Mouse (Mus musculus) layer of hippocampus, postnatal 14 days (tissue): Measurements from ENCODE around the gene Ino80. TPM values are rescaled to one million over a fixed set of nuclear protein-coding genes. Genes with fewer than 3 reads are reported as not detected.
A peak's percentile ranks its signal among the peaks of the same experiment; 100 is the strongest.
"Not testable (repeated sequence)": the region's sequence is repeated elsewhere in the genome, so short reads cannot be mapped to it uniquely, and the experiment has no call there.

Experiments used
- DNase-seq, 2 experiments: peaks; one replicate each; pipeline ENCODE4 v3.0.0; 2021 to 2022; ENCODE audit warnings: low spot score in 2 of 2, mixed read lengths in 1 of 2
- long read RNA-seq, 2 experiments: library from polyadenylated mRNA; stranded (forward); transcript quantifications; one replicate each; pipeline ENCODE4 v2.0.0; 2021
- total RNA-seq, 2 experiments: library from RNA; stranded (reverse); gene quantifications; 2 replicates each; pipeline ENCODE4 v1.2.3; 2021

Ino80 gene
- 10 to 100 TPM; 16.9 to 17.0 TPM for total RNA-seq
- long read RNA-seq, experiment 1, partial matches to known transcripts, result 0 of 1 reads
- long read RNA-seq, experiment 1, other reads (novel, unspliced or antisense), result 1 of 1 reads
- long read RNA-seq, experiment 2, partial matches to known transcripts, result 1 of 3 reads
- long read RNA-seq, experiment 2, other reads (novel, unspliced or antisense), result 2 of 3 reads

DNA sequence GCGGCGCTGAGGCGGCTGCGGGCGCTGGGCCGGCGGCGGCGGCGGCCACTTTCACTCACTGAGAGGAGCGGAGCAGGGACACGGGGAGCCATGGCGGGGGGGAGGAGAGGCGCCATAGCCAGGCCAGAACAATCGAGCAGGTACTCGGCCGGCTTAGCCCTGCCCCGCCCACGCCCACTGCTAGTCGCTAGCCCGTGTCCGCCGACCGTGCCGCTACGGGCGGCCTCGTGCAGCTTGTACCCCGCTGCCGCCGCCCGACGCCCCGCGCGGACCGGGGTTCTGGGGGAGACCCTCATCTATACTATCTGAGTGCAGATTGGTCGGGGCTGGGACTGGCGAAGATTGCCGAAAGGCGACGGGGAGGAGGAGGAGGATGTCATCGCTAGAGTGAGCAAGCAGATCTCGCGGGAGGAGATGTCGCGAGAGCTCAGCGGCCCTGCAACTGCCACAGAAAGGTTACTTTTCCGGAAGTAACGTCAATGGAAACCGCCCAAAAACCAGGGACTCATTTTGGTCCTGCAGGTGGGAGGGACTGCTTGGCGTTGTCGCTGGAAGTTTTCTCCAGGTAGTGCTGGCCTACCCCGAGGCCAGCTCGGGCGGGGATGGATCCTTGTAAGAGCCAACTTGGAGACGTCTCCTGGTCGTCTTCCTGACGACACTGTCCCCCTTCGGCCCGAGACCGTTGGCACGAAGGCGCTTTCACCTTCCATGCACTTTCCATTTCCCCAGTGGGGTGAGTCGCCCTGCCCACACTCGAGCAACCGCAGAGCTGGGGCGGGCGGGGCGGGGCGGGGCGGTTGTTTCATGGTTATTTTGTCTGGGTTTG is at the start of gene Ino80:
Gene Ino80, minus strand, starts transcription at position 117 of the 826 bp plus-strand sequence.
- peak; percentile 98 for DNase-seq

DNA sequence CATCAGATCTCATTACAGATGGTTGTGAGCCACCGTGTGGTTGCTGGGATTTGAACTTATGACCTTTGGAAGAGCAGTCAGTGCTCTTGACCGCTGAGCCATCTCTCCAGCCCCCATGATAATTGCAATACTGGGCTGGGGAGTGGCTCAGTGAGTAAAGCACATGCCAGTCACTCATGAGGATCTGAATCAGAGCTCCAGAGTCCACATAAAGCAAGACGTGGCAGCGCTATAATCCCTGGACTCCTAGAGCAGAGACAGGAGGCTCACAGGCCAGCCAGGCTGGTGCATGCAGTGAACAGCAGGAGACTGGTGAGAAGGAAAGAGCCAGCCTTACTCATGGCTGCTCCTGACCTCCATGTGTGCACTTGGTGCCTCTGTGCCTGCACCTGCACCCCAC is 47.9 kb upstream of the Ino80 start:
- DNase-seq, result no peak

- no peak for DNase-seq
Observed at GRCm38 (mm10) chr2:119523836-119524235, 46.3 kb upstream of the Ino80 start.

DNA sequence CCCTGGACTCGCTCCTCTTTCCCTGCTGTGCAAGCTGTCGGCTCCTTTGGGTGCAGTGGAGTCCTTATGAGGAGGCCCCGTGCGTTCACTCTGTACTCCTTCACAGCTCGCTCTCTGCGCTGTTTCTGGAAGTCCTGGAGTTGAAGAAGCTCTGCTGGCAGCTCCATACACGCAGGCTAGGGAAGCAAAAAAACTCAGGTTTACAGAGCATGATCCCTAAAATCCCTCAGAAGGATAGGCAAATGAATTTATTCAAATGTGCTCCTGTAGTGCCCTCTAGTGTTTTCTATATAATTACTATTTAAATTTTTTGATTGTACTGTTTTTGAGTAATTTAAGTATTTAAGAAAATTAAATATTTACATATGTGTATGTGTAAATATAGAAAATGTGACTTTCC is 43.1 kb upstream of the Ino80 start:
- DNase-seq, result peak; percentile 6 to 33

DNA sequence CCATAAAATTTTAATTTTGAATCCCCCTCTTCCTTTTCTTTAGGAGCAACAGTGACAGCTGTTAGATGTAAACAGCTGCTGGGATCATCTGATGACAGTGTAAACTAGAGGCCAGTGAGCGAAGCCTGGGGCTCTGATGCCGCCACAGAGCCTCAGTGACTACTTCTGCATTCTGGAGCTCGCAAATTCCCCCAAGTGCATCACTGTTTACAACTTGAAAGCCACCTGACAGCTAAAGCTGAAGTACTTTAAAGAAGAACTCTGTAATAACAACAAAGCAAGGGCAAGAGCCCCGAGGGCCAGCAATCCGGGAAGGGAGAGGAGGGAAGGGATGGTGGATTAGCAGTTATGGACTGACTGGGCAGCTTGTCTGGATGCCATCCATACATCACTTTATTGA is 39.3 kb upstream of the Ino80 start:
- no peak for DNase-seq

- no peak for DNase-seq
Observed at GRCm38 (mm10) chr2:119514026-119514522, 36.6 kb upstream of the Ino80 start.

- DNase-seq, result no peak
Observed at GRCm38 (mm10) chr2:119512292-119512691, 34.8 kb upstream of the Ino80 start.

DNA sequence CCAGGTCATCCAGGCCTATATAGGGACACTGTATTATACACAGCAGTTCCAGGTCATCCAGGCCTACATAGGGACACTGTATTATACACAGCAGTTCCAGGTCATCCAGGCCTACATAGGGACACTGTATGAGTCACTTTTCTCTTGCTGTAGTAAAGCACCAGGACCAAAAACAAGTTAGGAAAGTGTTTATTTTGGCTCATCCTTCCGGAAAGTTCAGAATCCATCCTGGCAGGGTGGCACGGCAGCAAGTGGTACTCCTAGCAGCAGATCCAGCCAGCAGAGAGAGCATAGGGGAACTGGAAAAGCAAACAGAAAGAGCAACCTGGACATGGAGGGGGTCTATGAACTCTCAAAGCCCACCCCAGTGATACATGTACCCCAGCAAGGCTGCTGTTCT is 33.4 kb upstream of the Ino80 start:
- DNase-seq, result no peak

GRCm38 (mm10) chr2:119508518-119508917 is 31.0 kb upstream of the Ino80 start:
- not testable (repeated sequence) for DNase-seq

DNA sequence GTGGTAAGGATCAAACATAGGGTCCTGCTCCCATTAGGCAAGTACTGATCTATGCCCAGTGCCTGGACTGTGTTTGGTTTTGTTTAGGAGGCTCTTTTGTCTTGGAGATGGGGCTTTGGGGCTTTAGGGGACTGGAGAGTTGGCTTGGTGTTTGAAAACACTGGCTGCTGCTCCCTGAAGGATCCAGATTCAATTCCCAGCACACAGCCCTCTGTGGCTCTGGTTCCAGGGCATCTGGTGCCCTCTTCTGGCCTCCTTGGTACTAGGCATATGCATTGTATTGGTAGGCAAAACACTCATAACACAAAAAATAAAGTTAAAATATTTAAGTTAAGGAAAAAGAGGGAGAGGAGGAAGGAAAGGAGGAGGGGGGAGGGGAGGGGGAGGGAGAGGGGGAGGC is 29.6 kb upstream of the Ino80 start:
- DNase-seq, result no peak

- DNase-seq, result no peak
Observed at GRCm38 (mm10) chr2:119500965-119501652, 23.6 kb upstream of the Ino80 start.

DNA sequence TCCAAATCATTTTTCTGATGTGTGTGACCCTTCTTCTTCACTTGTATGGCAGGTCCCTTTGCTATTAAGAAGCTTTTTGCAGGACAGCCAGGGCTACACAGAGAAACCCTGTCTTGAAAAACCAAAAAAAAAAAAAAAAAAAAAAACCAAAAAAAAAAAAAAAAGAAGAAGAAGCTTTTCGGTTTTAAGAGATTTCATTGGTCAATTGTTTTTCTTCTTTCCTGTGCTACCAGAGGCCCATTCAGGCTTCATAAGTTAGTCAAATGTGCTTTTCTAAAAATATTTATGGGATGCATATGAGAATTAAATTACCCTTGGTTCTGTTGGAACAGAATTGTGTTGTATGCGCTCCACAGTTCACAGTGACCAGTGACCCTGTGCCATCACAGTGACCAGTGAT is 21.4 kb upstream of the Ino80 start:
- no peak for DNase-seq

DNA sequence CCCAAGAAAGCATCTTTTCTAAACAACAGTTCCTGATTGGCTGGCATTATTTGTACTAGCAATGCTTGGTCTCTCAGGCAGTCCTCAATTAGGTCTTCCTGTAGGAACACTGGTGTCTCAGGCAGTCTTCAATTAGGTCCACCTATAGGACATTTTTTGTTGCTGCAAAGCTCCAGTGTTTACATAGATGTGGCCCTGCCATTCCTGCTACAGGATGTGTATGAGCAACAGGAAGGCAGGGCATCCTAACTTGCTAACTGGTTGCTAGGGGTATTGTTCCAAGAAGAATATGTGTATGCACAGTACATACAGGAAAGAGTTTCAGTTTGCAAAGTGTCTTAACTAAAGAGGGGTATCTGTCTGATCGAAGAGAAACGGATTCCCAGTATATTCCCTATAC is 18.6 kb upstream of the Ino80 start:
- DNase-seq, result no peak

DNA sequence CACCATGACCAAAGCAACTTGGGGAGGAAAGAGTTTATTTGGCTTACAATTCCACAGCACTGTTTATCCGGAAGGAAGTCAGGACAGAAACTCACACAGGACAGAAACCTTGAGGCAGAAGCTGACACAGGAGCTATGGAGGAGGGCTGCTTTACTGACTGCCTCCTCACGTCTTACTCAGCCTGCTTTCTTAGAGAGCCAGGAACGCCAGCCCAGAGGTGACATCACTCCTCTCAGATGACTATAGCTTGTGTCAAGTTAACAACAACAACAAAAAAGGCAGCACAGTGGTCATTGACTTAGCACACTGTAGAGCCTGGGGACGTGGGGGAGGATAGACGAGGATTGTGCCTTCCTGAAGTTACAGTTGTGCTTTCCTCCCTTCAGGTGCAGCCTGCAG is 14.5 kb upstream of the Ino80 start:
- no peak for DNase-seq

- no peak for DNase-seq
Observed at GRCm38 (mm10) chr2:119486488-119486887, 9.0 kb upstream of the Ino80 start.

DNA sequence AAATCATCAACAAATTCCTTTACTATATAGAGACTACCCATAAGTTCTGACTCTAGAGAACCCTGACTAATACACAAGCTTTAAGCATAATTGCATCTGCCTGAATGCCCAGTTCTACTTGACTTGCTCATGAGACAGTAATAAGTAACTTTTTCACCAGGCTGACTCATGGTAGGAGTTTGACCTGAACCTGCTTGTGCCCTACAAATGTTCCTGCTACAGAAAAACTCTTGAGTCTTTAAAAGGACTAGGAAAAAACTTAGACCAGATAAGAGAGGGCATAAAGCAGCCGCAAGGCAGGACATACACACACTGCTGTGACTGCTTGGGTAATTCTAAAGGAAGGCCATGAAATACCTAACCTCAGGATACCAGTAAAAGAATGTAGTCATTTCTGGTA is 4.8 kb upstream of the Ino80 start:
- DNase-seq, result no peak

- DNase-seq, result no peak
Observed at GRCm38 (mm10) chr2:119478397-119478749, 886 bp upstream of the Ino80 start.

DNA sequence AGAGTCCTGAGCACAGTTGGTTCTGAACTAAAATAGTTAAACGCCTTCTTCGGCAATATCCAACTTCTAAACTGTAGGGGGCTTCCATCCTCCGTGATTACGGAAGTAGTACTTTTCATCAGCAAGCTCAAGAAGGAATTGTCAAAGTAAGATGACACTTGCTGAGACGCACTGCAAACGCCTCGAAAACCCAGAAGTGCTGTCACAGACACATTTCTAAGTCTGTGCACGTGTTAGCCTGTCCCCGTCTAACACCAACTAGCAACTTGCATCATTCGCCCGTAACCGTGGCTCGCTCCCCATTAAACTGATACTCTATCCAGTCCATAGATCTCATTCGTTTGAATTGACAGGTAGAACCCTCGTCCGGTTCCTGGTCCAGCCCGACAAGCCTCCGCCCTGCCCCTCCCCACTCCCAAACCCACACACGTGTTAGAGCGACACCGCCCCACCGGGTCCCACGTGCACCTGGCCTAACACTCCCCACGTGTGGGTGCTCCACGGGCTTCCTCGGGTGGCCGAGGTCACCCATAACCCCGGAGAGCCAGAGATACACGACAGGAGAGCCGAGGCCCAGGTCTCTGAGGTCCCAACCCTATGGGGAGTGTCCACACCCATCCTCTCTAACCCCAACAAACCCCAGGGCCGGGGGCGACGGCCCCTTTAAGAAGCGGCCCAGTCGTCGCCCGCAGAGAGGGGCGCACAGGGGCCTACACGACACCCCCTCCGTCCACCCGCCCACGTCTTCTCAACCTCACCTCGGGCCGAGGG is 681 bp downstream of the Ino80 start:
- DNase-seq, result peak; percentile 54 to 68

DNA sequence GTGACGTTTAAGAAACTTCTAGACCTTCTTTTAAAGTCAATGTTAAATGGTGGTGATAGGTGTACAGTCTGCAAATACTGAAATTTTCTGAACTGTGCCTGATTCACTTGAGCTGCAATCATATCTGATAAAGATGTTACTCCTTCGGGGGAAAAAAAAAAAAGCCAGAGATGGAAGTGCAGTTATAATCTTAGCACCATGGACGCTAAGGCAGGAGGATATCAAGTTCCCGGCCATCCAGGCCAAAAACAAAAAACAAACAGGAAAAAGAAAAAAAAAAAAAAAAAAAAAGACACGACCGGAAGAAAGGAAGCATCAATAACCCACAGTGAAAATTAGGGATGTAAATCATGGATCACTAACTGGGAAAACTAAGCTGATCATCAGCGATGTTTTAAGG is 1.3 kb downstream of the Ino80 start:
- no peak for DNase-seq

DNA sequence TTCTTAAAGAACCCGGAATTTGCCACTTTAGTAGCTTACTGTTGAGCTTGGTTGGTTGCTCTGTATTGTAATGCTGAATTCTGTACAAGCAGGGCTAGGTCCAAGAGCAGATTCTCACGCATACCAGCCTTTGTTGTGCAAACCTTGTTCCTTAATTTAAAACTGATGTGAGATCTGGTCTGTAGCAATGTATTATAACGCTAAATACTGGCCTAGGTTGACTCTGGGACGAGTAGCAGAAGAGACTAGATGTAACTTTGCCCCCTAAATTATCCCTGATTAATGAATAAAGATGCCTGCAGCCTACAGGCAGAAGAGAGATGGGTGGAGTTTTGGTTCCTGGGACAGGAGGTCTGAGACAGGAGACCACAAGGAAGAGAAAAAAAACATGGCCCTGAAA is 13.5 kb downstream of the Ino80 start:
- DNase-seq, result no peak

- DNase-seq, result no peak
Observed at GRCm38 (mm10) chr2:119463114-119463775, 14.2 kb downstream of the Ino80 start.
